Mouse (Mus musculus): ENCODE measurements around the gene Slc30a9.

DNA sequence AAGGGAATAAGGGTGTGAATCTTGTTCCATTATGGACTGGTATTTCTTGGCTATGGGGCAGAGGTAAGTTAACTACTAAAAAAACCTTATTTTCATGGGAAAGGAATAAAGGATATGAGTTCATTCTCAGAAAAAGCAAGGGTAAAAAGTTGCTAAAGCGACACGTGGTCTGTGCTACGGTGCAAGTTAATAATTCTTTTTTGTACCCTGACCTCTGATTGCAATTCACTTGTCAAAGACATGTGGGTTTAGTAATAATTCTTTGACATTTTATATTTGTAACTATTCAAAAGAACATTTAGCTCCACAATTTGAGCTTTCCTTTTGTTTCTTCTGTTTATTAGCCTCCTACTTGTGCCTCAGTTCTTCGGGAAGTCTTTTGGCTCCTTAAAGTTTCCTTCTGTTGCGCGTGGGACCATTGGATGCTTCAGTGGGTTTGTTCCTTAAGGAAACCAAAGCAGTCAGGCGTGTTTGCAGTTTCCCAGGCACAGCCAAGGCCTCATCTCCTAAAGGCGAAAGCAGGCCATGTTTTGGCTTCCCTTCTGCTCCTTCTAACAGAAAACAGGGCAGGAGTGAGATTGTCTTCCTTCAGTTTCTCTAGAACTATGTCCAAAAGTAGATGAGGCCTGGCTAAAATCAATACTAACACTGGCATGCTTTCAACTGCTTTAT, 5.7 kb upstream of the Slc30a9 start:
- TF ChIP-seq CTCF (IDR thresholded peaks at IDR 0.05; ENCODE audit: control insufficient read depth, insufficient read depth, insufficient replicate concordance, low read depth, low read length) (no peak), POLR2A (IDR thresholded peaks at IDR 0.05; ENCODE audit: control insufficient read depth, low read depth, low read length) (no peak)

Measured in testis, adult 2 months (tissue).